Mouse (Mus musculus): Measurements from ENCODE around the gene Iqschfp.

- TF ChIP-seq GATA1 (IDR thresholded peaks at IDR 0.05; ENCODE audit: borderline replicate concordance, low read length) = no peak
- no peak for TF ChIP-seq FLI1 (IDR thresholded peaks at IDR 0.05; ENCODE audit: low read length)
Measured at GRCm38 (mm10) chr3:68623036-68623435, 731.0 kb downstream of the Iqschfp start.

Data from megakaryocyte, embryonic 14.5 days (primary cell).